In the genomic region with DNA sequence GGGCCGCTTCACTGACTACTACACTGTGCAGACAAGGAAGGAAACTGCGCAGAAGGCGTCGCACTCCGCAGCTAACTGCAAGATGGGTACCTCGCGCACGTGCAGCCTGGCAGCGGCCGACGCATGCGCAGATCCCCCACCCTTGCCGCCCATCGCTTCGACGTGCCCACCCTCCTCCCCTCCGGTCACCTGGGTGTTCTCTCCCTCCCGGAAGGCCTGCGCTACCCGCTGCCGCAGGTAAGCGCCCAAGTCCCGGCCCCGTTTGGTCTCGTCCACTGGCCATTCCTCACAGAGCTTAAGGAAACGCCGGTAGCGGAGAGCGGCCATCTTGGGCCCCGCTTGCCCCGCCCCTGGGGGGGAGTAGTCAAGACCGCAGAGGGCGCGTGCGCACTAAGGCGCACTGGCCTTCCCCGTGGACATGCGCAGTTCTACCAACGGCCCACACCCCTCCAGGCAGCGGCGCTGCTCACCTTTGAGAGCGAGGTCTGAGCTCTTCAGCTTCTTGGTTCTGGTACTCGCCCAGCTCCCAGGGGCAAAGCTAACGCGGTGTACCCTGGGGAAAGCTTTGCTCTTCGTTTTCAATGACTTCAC, we compare ENCODE assay signal across 8 mouse cellular contexts. TPM values are rescaled to one million over a fixed set of nuclear protein-coding genes. Genes with fewer than 3 reads are reported as not detected.
DNase-seq lines count a peak whose midpoint lies in the region; ATAC-seq lines count a peak whose summit lies in the region.

A gene (minus strand): TSS at position 366 of the 591 bp plus-strand sequence.

- H3K4me2 ChIP-seq in heart, embryonic 14.5 days (ENCODE audit: low read length): peak within 1 kb of the TSS; percentile 67
- peak within 1 kb of the TSS; percentile 73 for H3K4me2 ChIP-seq in liver, embryonic 13.5 days
- peak within 1 kb of the TSS; percentile 68 for H3K4me2 ChIP-seq in stomach, embryonic 16.5 days (ENCODE audit: low read depth, low read length)

- peak within 1 kb of the TSS; percentile 72 to 79 for H3K4me3 ChIP-seq in heart, embryonic 14.5 days (ENCODE audit: control insufficient read depth in 1 of 2, insufficient read depth in 1 of 2, low read depth in 1 of 2, low read length in 2 of 2)
- H3K4me3 ChIP-seq in liver, embryonic 13.5 days (replicated peaks): peak within 1 kb of the TSS; percentile 81
- H3K4me3 ChIP-seq in stomach, embryonic 16.5 days (replicated peaks; ENCODE audit: low read length): peak within 1 kb of the TSS; percentile 77

- 0 out of 2 replicates have a peak, but pooled peaks cover 2% of the 10 kb centered on the region for H3K9me3 ChIP-seq in heart, embryonic 14.5 days (ENCODE audit: control insufficient read depth, low read length)
- H3K9me3 ChIP-seq in liver, embryonic 13.5 days (replicated peaks): no peaks in the 10 kb centered on the region
- H3K9me3 ChIP-seq in stomach, embryonic 16.5 days (replicated peaks; ENCODE audit: control insufficient read depth, low read length): peaks cover 4% of the 10 kb centered on the region; the same call in 1 of the 2 replicates

- WGBS in heart, embryonic 14.5 days: under 1% methylated on average over 46 of the region's 46 CpGs
- under 1% methylated on average over 46 of the region's 46 CpGs for WGBS in liver, embryonic 13.5 days (ENCODE audit: insufficient replicate concordance)
- 0% methylated on average over 46 of the region's 46 CpGs for WGBS in stomach, embryonic 16.5 days

- ATAC-seq in CD4-positive, CD25-positive, alpha-beta regulatory T cell, adult 4 months: peak; percentile 89
- ATAC-seq in heart, embryonic 14.5 days (ENCODE audit: insufficient number of reproducible peaks, insufficient read depth, low FRiP score, low read depth): peak; percentile 93
- peak; percentile 95 for ATAC-seq in liver, embryonic 13.5 days (ENCODE audit: low read depth)
- peak; percentile 96 for ATAC-seq in stomach, embryonic 16.5 days (ENCODE audit: insufficient read depth, low FRiP score)

- H3K9ac ChIP-seq in heart, embryonic 14.5 days (ENCODE audit: low read length): peak within 1 kb of the TSS; percentile 82
- H3K9ac ChIP-seq in liver, embryonic 13.5 days: peak within 1 kb of the TSS; percentile 79
- peak within 1 kb of the TSS; percentile 81 for H3K9ac ChIP-seq in stomach, embryonic 16.5 days (ENCODE audit: low read length)

- DNase-seq in c-Kit-negative CD71-positive TER-119-positive erythroid progenitor cells, embryonic 14.5 days (ENCODE audit: low read depth, low spot score): peak; percentile 91
- peak; percentile 98 for DNase-seq in fibroblast of lung, adult 2 months (ENCODE audit: low read depth)
- peak; percentile 99 for DNase-seq in kidney, postnatal 14 days
- DNase-seq in liver, embryonic 13.5 days: peak; percentile 91
- peak; percentile 98 for DNase-seq in neural tube, embryonic 10.5 days (ENCODE audit: extremely low spot score, low spot score)

- peak within 1 kb of the TSS; percentile 35 to 67; a peak in 2 of 4 replicates for H3K27ac ChIP-seq in heart, embryonic 14.5 days (replicated peaks in 1 of 2; ENCODE audit: control insufficient read depth in 1 of 2, insufficient read depth in 1 of 2, low read depth in 2 of 2, low read length in 2 of 2)
- H3K27ac ChIP-seq in liver, embryonic 13.5 days: peak within 1 kb of the TSS; percentile 74
- H3K27ac ChIP-seq in stomach, embryonic 16.5 days (ENCODE audit: low read length): no peak within 1 kb of the TSS; the same call in 1 of the 2 replicates

- peaks cover 7 to 10% of the 10 kb centered on the region in 2 experiments for H3K4me1 ChIP-seq in heart, embryonic 14.5 days (ENCODE audit: control insufficient read depth in 2 of 2, insufficient read depth in 2 of 2, low read length in 2 of 2)
- H3K4me1 ChIP-seq in liver, embryonic 13.5 days (replicated peaks): peaks cover 65% of the 10 kb centered on the region
- peaks cover 26% of the 10 kb centered on the region for H3K4me1 ChIP-seq in stomach, embryonic 16.5 days (ENCODE audit: control insufficient read depth, insufficient read depth, low read length)

- peaks cover 10% of the 10 kb centered on the region; the same call in 1 of the 2 replicates for H3K36me3 ChIP-seq in heart, embryonic 14.5 days (ENCODE audit: control insufficient read depth, insufficient read depth, low read length)
- peaks cover 13% of the 10 kb centered on the region; the same call in 1 of the 2 replicates for H3K36me3 ChIP-seq in liver, embryonic 13.5 days
- no peaks in the 10 kb centered on the region for H3K36me3 ChIP-seq in stomach, embryonic 16.5 days (ENCODE audit: control insufficient read depth, insufficient read depth, low read length)

- H3K27me3 ChIP-seq in heart, embryonic 14.5 days (ENCODE audit: control insufficient read depth, insufficient read depth, low read length): no peaks in the 10 kb centered on the region
- H3K27me3 ChIP-seq in liver, embryonic 13.5 days: 0 out of 2 replicates have a peak, but pooled peaks cover 3% of the 10 kb centered on the region
- H3K27me3 ChIP-seq in stomach, embryonic 16.5 days (ENCODE audit: control insufficient read depth, insufficient read depth, low read length): no peaks in the 10 kb centered on the region

RNA-seq across cellular contexts. Expression of the gene that starts here (rescaled TPM):
- 100 to 1,000 TPM; 110 to 129 TPM for polyA plus RNA-seq in CD4-positive, CD25-positive, alpha-beta regulatory T cell, adult 4 months (2017; shearing (Covaris generic))
- 307 and 339 TPM in 2 replicates for polyA plus RNA-seq in heart, embryonic 14.5 days (2014; fragmentation: Nextera tagmentation; extraction: Ambion mirVana)
- polyA plus RNA-seq in liver, embryonic 13.5 days (2015; fragmentation: Nextera tagmentation; extraction: Ambion mirVana): 211 and 216 TPM in 2 replicates
- 243 and 267 TPM in 2 replicates for polyA plus RNA-seq in stomach, embryonic 16.5 days (2015; fragmentation: Nextera tagmentation; extraction: Ambion mirVana)
